Mouse (Mus musculus) neural tube, embryonic 14.5 days (tissue): Measurements from ENCODE around the gene Olfr986. TPM values are rescaled to one million over a fixed set of nuclear protein-coding genes. Genes with fewer than 3 reads are reported as not detected.
A peak's percentile ranks its signal among the peaks of the same experiment; 100 is the strongest.

Source experiments
- ATAC-seq: fragments of 200-750 bp; cut with Nextera tagmentation; 2 replicates; pipeline ENCODE4 v1.8.0; 2017; ENCODE audit warnings: low read depth, mild to moderate bottlenecking, moderate TSS enrichment, moderate library complexity
- H3K27ac ChIP-seq: fragments of 300-500 bp; sonication (generic); 2 replicates; pipeline ENCODE4 v1.5.1; 2014; ENCODE audit warnings: low read depth, mild to moderate bottlenecking, control low read depth, low read length, moderate library complexity, mixed read lengths
- H3K27me3 ChIP-seq: fragments of 300-500 bp; sonication (generic); 2 replicates; pipeline ENCODE4 v1.6.1; 2014; ENCODE audit warnings: low read length; ENCODE audit not compliant: control insufficient read depth, insufficient read depth
- H3K36me3 ChIP-seq: fragments of 300-500 bp; sonication (generic); 2 replicates; pipeline ENCODE4 v1.6.1; 2014; ENCODE audit warnings: low read length, mixed read lengths; ENCODE audit not compliant: control insufficient read depth, insufficient read depth
- H3K4me1 ChIP-seq: fragments of 300-500 bp; sonication (generic); 2 replicates; pipeline ENCODE4 v1.6.1; 2014; ENCODE audit warnings: low read length; ENCODE audit not compliant: control insufficient read depth, insufficient read depth
- H3K4me2 ChIP-seq: fragments of 300-500 bp; sonication (generic); 2 replicates; pipeline ENCODE4 v1.6.1; 2014; ENCODE audit warnings: mild to moderate bottlenecking, low read depth, low read length, control low read depth
- H3K4me3 ChIP-seq: fragments of 300-500 bp; sonication (generic); 2 replicates; pipeline ENCODE4 v1.5.1; 2014; ENCODE audit warnings: low read depth, low read length, control low read depth, mixed read lengths
- H3K9ac ChIP-seq: fragments of 300-500 bp; sonication (generic); replicated peaks from 2 replicates; pipeline ENCODE4 v1.6.1; 2014; ENCODE audit warnings: low read depth, mild to moderate bottlenecking, control low read depth, low read length, mixed read lengths
- H3K9me3 ChIP-seq: fragments of 300-500 bp; sonication (generic); 2 replicates; pipeline ENCODE4 v1.6.1; 2016; ENCODE audit warnings: low read length; ENCODE audit not compliant: control insufficient read depth
- WGBS: fragments of 180-500 bp; shearing (Covaris S2); extraction: QIAGEN DNeasy Blood & Tissue Kit; methylation state at CpG from one replicate; pipeline ENCODE4 v1.1.7; 2014; 5-methylcytosine and 5-hydroxymethylcytosine counted together
- polyA plus RNA-seq: library from polyadenylated mRNA; unstranded; fragments of >200 nt; fragmentation: Nextera tagmentation; extraction: Ambion mirVana; gene quantifications from 2 replicates; pipeline ENCODE4 v1.2.1, GENCODE M21; 2014

Gene Olfr986
- polyA plus RNA-seq, 1 experiment from 2014 or later, result not detected

DNA sequence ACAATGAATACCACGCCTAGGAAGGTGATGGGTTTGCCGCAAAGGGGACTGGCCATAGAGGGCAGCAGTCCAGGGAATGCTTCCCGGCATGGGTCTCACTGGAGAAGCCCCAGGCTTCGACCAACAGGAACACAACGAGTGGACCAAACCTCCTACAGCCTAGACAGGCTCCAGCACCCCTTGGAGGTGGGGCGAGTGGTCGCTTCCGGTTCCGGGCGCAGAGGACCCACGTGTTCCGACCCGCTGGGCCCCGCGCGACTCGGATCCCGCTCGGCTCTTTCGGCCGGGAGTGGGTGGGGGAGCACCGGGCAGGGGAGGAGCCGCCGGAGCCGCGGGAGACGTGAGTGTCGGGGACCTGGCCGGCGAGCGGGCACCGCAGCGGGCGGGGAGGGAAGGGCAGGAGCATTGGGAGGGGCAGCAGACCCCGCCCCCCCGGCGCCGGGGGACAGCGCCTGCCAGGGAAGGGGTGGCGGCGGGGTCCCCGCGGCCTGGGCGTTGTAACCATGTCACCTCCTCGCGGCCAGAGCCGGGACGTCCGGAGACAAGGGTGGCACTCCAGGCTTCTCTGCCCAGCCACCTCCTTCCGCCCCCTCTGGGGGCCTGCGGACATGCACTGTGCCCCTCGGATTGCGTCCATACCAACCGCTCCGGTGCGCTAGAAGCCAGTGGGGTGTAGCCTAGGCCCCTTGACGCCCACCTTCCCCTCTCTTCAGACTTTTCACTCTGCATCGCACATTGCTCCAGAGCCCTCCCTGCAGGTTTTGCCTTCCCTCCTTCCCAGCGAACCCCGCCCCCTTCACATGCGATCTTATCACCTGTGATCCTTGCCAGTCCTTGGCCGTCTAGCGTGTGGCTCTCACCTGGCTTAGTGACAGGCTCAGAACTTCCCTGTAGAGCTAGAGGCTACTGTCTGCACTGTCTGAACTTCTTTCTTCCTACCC is 11.6 kb downstream of the Olfr986 start, which contains the start of gene Zfp202:
Zfp202 (plus strand) TSS at position 219 of the 941 bp plus-strand sequence.
- H3K27me3 ChIP-seq, result no peaks in the 10 kb centered on the region
- no peaks in the 10 kb centered on the region for H3K36me3 ChIP-seq
- H3K4me1 ChIP-seq, result peaks cover 10% of the 10 kb centered on the region
- WGBS, result 0% methylated on average over 42 of the region's 63 CpGs
- H3K9me3 ChIP-seq, result no peaks in the 10 kb centered on the region
- H3K4me3 ChIP-seq, result peak within 1 kb of the TSS; percentile 76
- peak within 1 kb of the TSS; percentile 87 for H3K9ac ChIP-seq
- H3K27ac ChIP-seq, result peak within 1 kb of the TSS; percentile 48; the same call in 1 of the 2 replicates
- peak within 1 kb of the TSS; percentile 80 for H3K4me2 ChIP-seq
- ATAC-seq, result peak; percentile 99

DNA sequence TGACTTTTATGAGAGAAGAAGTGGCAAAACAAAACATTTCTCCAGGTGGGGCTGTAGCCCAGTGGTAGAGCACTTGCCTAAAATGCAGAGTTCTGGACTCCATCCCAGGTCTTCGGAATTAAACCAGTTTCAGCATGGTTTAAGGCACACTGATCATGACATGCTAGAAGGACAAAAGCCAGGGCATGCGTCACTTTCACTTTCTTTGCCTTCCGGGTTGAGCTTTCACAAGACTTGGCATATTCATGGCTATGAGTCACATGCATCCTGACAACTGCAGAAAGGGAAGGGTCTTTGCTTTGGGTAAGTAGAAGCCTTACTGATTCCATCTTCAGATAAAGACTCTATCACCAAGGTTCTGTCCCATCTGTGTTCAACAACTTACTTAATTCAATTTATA is 15.3 kb downstream of the Olfr986 start:
- Histone ChIP-seq H3K27me3 (no peaks in the 10 kb centered on the region), H3K9ac (no peak overlapping the region), H3K4me1 (peaks cover 10% of the 10 kb centered on the region), H3K9me3 (no peaks in the 10 kb centered on the region), H3K27ac (no peak overlapping the region), H3K4me2 (no peak overlapping the region), H3K36me3 (no peaks in the 10 kb centered on the region), H3K4me3 (no peak overlapping the region)
- no peak for ATAC-seq
- WGBS, result 94% methylated on average over 3 of the region's 3 CpGs

DNA sequence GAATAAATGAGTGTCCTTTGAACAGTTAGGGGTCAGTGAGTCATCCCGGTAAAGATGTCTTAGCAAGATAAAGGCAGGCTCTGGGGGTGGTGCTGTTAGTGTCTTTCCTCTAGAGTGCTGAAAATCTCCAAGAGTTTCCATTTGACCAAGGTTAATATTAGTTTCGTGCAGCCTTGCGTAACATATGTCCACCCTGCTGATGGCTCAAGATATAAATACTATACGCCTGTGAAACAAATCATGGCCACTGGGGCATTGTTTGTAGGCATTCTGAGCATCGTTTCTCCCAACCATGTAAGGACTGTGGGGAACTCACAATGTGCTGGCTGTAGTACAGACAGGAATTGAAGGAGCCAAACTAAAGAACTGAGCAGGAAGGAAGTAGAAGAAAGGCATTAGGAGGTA is 25.8 kb downstream of the Olfr986 start:
- ATAC-seq, result no peak
- Histone ChIP-seq H3K9ac (no peak overlapping the region), H3K4me2 (no peak overlapping the region), H3K27me3 (no peaks in the 10 kb centered on the region), H3K4me1 (no peaks in the 10 kb centered on the region), H3K27ac (no peak overlapping the region), H3K4me3 (no peak overlapping the region), H3K9me3 (no peaks in the 10 kb centered on the region), H3K36me3 (peaks cover 33% of the 10 kb centered on the region)
- WGBS, result 69% methylated on average over 5 of the region's 5 CpGs

DNA sequence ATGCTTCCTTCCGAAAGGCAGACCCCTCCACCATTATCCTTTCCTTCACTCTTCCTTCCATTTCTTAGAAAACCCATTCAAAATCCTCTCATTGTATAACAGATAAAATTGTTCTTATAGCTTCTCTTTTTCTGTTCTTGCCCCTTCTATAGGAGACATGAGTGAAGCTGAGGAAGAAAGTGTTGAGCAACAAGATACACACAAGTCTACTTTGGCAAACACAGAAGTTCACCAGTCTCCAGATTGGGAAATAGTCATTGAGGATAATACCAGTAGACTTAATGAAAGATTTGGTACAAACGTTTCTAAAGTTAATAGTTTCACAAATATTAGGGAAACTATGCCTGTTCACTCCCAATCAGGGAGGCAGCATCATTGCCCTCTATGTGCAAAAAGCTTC is 30.0 kb downstream of the Olfr986 start:
- no peak for ATAC-seq
- H3K4me2 ChIP-seq, result no peak overlapping the region
- no peaks in the 10 kb centered on the region for H3K9me3 ChIP-seq
- no peak overlapping the region for H3K4me3 ChIP-seq
- H3K27me3 ChIP-seq, result no peaks in the 10 kb centered on the region
- H3K9ac ChIP-seq, result no peak overlapping the region
- no peak overlapping the region for H3K27ac ChIP-seq
- peaks cover 36% of the 10 kb centered on the region for H3K36me3 ChIP-seq
- no peaks in the 10 kb centered on the region for H3K4me1 ChIP-seq
- 89% methylated on average over 2 of the region's 2 CpGs for WGBS

DNA sequence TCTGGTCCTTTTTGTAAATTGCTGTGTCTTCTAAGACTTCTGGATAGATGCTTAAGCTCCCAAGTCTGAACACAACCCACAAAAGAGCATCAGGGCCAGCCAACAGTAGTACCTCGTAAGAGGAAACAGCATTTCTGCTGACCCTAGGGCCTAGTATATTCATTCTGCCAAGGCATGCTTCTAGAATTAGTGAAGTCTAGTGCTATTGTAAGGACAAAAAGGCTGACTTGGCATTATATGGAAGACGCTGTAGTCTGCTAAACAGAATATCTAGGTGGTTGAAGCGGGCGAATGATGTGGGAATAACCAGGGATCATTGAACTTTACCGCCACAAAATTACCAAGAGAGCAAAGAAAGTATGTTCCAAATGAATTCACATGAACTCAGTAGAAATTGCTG is 33.3 kb downstream of the Olfr986 start:
- Histone ChIP-seq H3K4me2 (no peak overlapping the region), H3K9me3 (no peaks in the 10 kb centered on the region), H3K27ac (no peak overlapping the region), H3K27me3 (no peaks in the 10 kb centered on the region), H3K4me3 (no peak overlapping the region), H3K9ac (no peak overlapping the region), H3K36me3 (peaks cover 25% of the 10 kb centered on the region), H3K4me1 (no peaks in the 10 kb centered on the region)
- WGBS, result 95% methylated on average over 5 of the region's 5 CpGs
- ATAC-seq, result no peak

DNA sequence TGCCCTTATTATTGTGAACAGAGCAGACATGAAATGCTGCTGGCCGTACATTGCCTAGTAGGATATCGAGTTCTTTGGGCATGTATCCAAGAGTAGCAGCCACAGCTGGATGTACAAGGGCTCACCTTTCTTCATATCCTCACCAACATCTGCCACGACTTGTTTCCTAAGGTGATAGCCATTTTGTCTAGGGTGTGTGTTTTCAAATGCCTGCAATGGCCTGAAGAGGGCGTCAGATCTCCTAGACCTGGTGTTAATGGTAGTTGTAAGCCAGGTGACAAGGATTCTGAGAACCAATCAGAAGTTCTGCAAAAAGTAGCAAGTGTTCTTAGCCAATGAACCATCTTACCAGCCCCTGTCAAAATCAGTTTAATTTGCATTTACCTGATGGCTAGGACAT is 35.9 kb downstream of the Olfr986 start:
- WGBS, result 76% methylated on average over 4 of the region's 4 CpGs
- ATAC-seq, result no peak
- H3K9me3 ChIP-seq, result no peaks in the 10 kb centered on the region

DNA sequence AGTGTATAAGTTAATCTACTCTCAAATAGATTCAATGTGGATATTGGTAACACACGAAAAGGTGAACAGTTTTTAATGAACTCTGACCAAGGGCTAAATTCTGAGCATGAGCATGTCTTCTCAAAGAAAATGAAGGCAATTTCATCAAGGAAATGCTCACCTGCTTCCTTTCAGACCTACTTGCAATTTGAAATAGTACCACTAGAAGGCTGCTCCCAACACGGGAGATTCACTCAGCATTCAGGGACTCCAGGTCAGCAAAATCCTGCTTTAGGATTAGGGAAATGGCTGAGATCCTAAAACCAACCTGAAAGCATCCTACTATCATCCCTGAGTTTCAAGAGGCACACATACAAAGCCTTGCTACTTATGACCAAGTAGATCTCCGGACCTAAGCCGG is 43.6 kb downstream of the Olfr986 start:
- Histone ChIP-seq H3K27me3 (no peaks in the 10 kb centered on the region), H3K4me1 (no peaks in the 10 kb centered on the region), H3K4me3 (no peak overlapping the region), H3K27ac (no peak overlapping the region), H3K36me3 (no peaks in the 10 kb centered on the region), H3K9me3 (no peaks in the 10 kb centered on the region), H3K4me2 (no peak overlapping the region), H3K9ac (no peak overlapping the region)
- whole genome bisulfite sequencing, result 75% methylated on average over 4 of the region's 4 CpGs
- no peak for ATAC-seq

More for the DNA sequence above, 35.9 kb downstream of the Olfr986 start:
- no peaks in the 10 kb centered on the region for H3K4me1 ChIP-seq
- H3K27ac ChIP-seq, result no peak overlapping the region
- H3K4me2 ChIP-seq, result no peak overlapping the region
- H3K4me3 ChIP-seq, result no peak overlapping the region
- no peaks in the 10 kb centered on the region for H3K27me3 ChIP-seq
- no peak overlapping the region for H3K9ac ChIP-seq
- H3K36me3 ChIP-seq, result peaks cover 2% of the 10 kb centered on the region; the same call in 1 of the 2 replicates

DNA sequence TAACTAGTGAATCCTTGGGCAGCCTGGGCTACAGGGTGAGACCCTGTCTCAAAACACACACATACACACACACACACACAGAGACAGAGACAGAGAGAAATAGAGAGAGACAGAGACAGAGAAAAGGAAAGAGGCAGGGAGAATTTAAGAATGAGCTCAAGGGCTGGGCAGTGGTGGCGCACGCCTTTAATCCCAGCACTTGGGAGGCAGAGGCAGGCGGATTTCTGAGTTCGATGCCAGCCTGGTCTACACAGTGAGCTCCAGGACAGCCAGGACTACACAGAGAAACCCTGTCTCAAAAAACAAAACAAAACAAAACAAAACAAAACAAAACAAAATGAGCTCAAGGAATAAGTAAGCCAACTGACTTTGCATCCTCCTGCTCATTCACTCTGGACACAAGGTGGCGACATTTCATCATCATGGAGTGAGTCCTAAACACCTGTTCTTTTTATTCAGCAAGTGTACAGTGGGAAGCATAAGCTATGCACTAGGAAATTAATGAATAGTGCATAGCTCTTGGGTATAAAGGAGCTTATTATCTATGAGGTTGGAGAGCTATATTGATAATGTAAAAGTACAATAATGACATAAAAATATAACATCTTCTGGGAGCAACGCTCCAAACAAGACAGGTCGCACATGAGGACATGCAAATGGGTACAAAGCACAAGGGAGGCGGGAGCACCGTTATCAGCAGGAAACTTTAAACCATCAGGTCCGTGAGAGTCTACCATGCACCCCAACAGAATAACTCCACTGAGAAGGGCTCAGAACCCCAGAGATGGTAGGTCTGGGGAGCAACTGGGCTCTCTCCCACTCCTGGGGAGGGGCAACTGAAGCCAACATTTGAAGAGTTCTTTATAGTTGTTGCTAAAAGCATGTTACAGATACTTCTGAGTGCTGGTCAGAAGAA is 47.4 kb downstream of the Olfr986 start:
- H3K36me3 ChIP-seq, result no peaks in the 10 kb centered on the region
- no peak overlapping the region for H3K4me2 ChIP-seq
- no peaks in the 10 kb centered on the region; the same call in 1 of the 2 replicates for H3K9me3 ChIP-seq
- no peaks in the 10 kb centered on the region for H3K27me3 ChIP-seq
- H3K4me1 ChIP-seq, result no peaks in the 10 kb centered on the region
- 67% methylated on average over 10 of the region's 10 CpGs for WGBS
- ATAC-seq, result peak; percentile 87
- H3K27ac ChIP-seq, result no peak overlapping the region
- no peak overlapping the region for H3K9ac ChIP-seq
- no peak overlapping the region for H3K4me3 ChIP-seq
